Mouse (Mus musculus) cerebellum, adult 11-12 months (tissue): ENCODE measurements around the gene Rplp0.

Source experiments
- DNase-seq: peaks from one replicate; pipeline ENCODE4 v3.0.0; 2022

Gene Rplp0

DNA sequence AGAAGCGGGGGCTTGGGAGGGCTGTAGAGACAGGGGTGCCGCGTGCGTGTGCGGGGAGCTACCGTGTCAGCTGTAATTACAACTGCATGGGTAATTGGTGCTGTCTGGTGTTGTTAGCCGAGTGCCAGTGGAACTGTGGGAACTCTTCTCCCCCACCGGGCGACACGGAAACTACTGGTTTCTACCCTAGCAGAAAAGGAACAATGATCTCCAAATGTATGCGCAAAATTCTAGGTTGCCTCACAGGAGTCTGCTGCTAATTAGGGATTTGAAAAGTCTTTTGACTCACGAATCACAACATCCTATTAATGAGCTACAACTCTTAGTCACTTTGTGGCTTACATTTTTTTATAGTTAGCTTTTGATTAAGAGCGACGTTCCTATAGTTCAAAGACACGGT lies 26.9 kb downstream of the Rplp0 start:
- DNase-seq = no peak

DNA sequence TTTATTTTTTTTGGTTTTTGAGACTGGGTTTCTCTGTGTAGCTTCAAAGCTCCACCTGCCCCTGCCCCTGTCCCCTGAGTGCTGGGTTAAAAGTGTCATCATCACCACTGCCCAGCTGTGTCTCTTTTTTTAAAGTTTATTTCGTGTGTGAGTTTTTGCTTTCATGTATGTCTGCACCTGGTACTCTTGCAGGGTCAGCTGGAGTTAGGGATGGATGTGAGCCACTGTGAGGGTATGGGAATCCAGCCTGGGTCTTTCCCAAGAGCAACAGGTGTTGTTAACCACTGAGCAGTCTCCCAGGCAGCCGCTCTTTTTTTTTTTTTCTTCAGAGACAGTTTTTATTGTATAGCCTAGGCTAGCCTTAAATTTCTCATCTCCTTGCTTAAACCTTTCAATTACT lies 27.5 kb downstream of the Rplp0 start:
- no peak for DNase-seq

DNA sequence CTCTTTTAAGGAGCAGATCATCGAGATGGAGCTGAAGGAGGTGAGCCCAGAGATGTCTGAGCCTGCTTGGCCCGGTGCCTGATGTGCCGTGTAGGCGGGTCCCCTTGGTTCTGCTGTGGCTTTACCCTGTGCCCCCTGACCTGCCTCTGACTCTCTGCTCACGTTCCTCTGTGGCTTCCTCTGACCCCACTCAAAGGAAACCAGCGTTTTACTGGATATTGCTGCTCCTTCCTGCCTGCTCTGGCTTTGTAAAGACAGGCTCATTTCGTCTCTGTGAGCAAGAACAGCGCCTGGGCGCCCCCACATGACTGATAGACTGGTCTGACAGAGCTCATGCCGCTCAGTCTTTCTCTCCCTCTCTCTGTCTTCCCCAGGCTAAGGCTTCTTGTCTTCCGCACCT lies 31.8 kb downstream of the Rplp0 start:
- no peak for DNase-seq

DNA sequence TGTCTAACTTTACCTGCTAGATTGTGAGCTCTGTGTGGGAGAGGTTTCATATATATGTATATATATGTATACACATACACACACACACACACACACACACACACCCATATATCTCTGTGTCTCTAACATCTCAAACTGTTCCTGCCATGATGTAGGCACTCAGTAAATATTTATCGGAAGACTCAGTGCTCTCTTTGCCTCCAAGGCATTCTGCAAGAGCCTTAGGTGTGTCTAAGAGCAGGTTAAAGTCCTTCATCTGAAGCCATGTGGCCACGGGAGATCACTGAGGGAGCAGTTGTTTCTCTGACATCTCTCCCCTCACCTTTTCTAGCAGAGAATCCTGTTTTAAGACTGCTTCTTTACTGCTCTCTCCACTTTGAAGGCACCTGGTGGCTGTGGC lies 32.2 kb downstream of the Rplp0 start:
- no peak for DNase-seq

DNA sequence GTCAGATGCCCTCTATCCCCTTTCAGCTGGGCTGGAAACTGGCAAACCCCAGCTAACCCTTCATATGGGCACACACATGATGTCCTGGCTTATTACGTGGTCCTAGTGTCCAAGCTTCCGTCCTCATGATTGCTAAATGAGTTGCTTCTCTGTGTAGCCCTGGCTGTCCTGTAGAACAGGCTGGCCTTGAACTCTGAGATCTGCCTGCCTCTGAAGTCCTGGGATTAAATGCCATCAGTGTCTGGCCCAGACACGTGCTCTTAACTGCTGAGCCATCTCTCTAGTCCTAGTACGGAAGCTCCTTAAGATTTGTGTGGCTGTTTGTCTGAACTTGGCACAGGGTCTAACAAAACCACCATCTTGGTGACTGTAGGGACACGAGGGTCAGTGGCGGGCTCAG lies 44.3 kb downstream of the Rplp0 start:
- no peak for DNase-seq

DNA sequence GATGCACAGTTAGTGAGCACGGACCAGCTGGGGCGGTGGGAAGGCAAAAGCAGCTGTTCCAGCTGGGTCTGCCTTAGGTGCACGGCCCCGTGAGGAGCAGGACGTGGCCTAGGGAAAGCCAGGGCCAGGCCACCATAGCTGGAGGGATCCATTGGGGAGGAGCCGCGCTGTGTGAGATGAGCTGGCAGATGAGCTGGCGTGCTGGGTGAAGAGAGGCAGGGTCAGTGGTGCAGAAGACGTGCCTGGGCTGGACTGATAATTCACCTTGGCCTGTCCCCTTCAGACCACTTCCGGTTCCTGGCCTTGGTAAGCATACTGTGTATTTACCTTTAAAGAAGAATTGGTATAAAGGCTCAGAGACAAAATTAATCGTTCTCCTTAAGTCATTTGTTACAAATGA lies 52.3 kb downstream of the Rplp0 start:
- no peak for DNase-seq
